Mouse (Mus musculus) spleen, adult 2 months (tissue): Measurements from ENCODE around the gene Zfp266.

ENCODE experiments used
- CTCF ChIP-seq: fragments of 200-500 bp; IDR thresholded peaks from 2 replicates; pipeline ENCODE4 v1.5.1; 2011; ENCODE audit warnings: mild to moderate bottlenecking, inconsistent platforms; ENCODE audit not compliant: insufficient read depth, insufficient read length, insufficient replicate concordance; ENCODE audit errors: extremely low read depth
- POLR2A ChIP-seq: fragments of 200-500 bp; IDR thresholded peaks from 2 replicates; pipeline ENCODE4 v1.6.1; 2011; ENCODE audit warnings: low read depth, low read length, inconsistent platforms

GRCm38 (mm10) chr9:20514016-20514415 is 7.2 kb downstream of the Zfp266 start:
- TF ChIP-seq POLR2A (no peak), CTCF (no peak)
